Mouse (Mus musculus) cerebellum, postnatal 25 days (tissue): ENCODE data around the gene Strap.

Experiments
- DNase-seq, 2 experiments: peaks; one replicate each; pipeline ENCODE4 v3.0.0; 2021; ENCODE audit warnings: mixed read lengths in 2 of 2

The Strap gene

GRCm38 (mm10) chr6:137723898-137724297, 11.0 kb upstream of the Strap start:
- DNase-seq, result peak in 1 of 2 experiments; percentile 61

DNA sequence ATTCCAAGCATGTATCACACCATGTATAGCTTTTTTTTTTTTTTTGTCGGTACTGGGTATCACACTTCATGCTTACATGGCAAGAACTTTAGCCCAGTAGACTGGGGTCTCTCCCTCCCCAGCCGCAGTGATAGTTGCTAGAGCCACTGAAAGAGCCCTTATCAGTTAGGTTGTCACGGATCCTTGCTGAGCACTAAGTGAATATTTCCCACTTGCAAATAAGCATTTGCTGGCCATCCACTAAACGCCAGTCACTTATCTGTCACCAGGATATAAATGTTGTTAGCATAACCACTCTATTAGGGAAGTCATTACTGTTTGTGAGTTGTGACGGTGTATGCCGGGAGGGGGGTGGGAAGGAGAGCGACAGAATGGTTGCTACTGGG, 425 bp upstream of the Strap start:
- DNase-seq, result peak in 1 of 2 experiments; percentile 27

- peak in 1 of 2 experiments; percentile 30 for DNase-seq
These were observed 877 bp downstream of the Strap start for GRCm38 (mm10) chr6:137735671-137736238.

GRCm38 (mm10) chr6:137740972-137741371, 6.1 kb downstream of the Strap start:
- DNase-seq, result no peak

- no peak for DNase-seq
These were observed 9.8 kb downstream of the Strap start for GRCm38 (mm10) chr6:137744700-137745099.

DNA sequence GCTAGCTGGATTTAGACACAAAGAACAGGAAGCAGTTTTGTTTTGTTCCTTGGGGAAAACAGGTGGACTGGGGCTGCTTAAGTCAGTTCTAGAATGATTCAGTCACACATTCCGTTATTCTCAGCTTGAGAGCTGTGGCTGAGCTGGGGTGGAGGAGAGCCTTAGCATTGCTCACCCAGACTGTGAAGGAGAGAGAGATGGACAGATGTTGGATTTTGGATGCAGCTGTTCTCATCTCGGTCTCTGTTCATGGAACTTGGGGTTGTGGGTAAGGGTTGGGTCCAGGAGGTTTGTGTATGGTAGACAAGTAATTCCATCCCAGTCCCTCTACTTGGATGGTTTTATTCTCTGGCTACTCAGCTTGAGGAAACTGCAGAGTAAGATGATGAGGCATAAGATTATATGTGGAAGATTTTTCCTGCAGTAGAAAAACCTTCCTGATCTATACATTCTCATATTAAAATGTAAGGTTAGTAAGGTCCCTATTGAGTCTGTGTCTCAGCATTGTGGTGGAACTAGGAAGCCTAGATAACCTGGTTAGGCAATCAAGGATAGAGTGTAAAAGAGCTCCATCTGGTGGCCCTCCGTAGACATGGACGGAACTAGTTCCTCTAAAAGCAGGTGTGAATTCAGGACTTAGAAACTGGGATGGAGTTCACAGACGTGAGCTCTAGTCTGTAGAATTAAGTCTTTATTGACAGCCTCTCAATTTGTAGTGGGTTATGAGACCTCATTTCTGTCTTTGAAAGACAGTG, 12.5 kb downstream of the Strap start:
- DNase-seq, result peak in 1 of 2 experiments; percentile 55

DNA sequence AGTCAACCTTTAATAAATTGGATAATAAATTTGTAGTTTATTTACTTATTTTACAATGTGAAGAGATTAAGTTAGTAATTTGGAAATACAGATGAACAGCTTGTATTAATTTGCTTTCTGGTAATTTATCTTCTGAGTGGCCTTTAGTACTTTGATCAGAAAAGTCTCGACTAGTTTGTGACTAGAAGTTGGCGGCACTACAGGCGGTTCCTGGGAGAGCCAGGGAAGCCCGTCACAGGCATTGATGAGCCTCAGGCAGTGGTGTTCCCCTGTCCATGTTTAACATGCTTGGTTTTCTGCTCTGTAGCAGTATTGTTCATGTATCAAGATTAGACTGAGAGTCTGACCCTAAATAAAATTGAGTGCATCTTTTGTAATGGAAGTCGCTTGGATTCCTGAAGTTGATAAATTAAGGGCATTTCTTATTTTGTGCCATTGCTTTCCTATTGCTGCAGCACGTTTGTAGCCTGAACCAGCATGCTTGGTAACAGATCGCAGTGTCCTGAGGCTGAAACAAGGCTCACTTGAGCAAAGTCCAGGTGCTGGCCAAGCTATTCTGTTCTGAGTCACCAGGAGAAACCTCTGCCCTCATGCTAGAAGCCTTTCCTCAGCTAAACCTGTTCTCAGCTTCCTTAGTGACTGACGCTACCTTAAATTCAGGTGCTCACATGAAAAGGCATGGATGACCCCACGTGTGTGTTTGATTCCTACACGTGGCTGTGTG, 16.8 kb downstream of the Strap start:
- DNase-seq, result no peak

DNA sequence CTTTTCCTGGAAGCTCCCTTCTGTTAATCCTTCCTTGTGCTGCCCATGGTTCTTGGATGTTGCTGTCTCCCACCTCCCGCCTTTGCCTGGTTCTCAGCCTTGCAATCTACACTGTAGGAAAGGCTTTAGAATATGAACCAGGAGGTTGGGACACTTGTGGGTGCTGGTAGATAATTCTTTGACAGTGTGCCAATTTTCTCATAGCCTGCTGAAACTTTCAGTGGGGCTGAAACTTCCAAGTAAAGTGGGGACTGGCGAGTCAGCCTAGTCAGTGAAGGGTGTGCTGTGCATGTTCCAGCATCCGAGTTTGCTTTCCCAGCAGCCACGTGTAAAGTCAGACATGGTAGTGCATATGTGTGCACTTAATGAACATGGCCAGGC, 17.4 kb downstream of the Strap start:
- no peak for DNase-seq

DNA sequence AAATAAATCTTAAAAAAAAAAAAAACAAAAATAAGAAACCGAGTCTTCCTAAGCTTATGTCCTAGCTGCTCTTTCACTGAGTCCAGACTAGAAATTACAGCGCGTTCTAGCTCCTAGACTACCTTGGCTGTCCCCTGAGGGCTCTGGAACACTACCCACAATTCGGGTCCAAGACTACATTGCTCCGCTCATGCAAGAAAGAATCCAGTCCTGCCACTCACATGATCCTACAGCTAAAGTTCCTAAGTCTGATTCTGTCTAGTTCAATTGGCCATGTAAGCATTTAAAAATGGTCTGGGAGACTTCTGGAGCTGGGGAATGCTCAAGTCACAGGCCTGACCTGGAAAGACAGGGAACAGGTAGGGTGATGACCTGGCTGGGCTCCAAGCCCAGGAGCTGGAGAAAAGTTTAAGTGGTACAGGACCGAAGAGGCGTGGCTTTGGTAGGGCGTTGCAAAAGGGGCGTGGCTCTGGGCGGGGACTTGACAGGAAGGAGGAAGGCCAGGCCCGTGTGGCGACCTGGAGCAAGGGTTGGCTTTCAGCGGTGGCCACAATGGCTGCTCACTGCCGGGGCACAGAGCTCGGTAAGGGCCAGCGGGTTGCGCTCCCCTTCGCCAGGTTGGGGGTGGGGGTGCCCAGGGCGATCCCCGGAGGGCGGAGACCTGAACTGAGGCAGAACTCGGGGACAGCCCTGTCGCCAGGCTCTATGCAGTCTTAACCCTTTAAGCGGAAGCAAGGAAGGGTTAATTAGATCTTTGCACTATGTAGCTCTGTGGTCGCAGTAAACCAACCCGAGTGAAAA, 19.4 kb downstream of the Strap start, which contains the start of gene Dera:
TSS of gene Dera (plus strand) at position 491 of the 801 bp plus-strand sequence.
- DNase-seq, result peak; percentile 56 to 80

DNA sequence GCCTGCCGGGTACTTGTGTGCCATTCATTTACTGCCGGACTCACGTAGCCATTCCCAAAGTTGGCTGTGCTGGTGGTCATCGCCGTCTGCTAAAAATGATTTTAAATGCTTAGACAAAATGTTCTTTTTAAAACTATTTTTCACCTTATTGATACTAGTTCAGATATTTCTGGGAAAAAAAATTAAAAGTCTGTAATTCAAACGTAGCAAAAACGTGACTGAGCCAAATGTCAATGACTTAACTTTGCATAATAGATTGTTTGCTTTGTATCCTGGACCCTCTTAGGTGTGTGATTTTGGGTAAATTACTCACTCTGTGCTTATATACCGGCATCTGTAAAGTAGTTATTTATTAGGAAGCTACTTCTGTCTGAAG, 20.0 kb downstream of the Strap start:
- no peak for DNase-seq

- peak in 1 of 2 experiments; percentile 40 for DNase-seq
These were observed 21.4 kb downstream of the Strap start for GRCm38 (mm10) chr6:137756310-137756709.

DNA sequence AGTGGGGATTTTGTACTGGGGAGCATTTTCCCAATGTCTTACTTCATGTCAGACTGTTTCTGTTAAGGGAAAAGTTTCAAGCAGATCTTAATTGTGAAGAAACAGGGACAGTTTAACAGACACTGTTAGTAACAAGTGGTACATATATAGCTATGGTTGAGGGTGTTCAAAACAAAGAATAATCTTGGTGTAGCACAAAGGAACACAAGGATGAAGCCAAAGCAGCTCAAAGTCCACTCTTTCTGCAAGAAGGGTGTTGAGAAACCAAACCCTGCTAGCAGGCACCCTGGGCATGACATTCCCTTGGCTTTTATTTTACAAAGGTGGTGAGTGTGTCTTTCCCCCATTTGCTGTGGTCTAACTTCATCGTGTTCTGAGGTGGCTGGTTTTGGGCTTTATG, 23.0 kb downstream of the Strap start:
- no peak for DNase-seq

DNA sequence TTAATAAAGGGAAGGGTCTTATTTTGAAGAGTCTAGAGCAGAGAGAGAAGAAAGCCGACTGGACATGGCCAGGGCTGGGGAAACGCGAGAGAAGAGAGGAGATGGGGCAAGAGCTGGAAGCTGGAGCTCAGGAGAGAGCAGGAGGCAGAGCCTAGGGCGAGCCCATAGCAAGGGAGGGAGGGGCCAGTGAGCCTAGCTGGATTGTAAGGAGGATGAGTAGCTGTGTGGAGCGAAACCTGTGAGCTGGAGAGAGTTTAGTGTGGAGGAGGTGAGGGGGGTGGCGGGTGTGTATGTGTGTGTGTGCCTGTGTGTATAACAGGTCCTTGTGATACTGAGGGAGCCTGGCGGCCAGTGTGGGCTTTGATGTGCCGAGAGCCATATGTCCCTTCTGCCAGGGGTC, 24.8 kb downstream of the Strap start:
- no peak for DNase-seq

GRCm38 (mm10) chr6:137760966-137761365, 26.1 kb downstream of the Strap start:
- DNase-seq, result no peak

DNA sequence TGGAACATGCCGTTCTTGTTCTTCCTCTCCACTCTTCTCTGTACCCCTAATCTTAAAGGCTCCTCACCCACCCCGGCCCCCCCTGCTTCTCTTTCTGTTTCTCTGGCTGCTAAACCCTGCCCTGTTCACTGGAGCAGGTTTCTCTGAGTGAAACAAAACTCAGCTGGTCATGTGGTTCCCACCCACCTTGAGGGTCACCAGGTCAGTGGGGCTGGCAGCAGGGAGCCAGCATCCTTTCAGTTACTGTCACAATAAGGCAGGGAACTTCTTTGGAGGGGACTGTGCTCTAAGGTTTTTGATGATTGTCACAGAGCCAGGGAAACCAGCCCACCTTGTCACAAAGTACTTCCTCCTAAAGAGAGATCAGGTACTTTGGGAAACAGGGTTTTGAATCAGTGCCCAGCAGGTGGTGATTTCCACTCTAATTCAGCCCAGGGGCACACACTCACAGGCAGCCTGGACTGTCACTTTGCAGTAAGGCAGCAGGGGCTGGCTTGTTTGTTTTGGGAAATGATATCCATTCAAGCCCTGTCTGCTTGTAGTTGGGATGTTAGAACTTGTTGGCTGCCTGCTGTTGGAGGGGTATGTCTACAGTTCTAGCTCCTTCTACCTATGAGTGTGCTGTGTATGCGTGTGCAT, 29.8 kb downstream of the Strap start:
- DNase-seq, result no peak

DNA sequence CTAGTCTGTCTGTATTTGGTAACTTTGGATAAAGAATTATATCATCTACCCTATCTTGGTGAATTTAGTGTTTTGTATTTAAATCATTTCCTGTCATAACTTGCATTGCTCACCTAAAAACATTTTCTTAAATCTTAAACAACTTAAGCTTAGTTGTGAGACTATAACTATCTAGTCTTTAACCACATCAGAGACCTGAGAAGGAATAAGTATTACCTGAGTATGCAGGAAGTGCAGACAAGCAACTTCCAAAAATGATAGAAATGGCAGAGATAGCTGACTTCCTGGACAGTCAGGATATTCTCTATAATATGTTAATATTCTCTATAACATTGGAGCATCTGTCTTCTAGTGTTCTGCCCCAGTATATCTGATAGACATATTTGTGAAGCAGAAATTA, 31.3 kb downstream of the Strap start:
- no peak for DNase-seq

- no peak for DNase-seq
These were observed 36.9 kb downstream of the Strap start for GRCm38 (mm10) chr6:137771621-137772250.

DNA sequence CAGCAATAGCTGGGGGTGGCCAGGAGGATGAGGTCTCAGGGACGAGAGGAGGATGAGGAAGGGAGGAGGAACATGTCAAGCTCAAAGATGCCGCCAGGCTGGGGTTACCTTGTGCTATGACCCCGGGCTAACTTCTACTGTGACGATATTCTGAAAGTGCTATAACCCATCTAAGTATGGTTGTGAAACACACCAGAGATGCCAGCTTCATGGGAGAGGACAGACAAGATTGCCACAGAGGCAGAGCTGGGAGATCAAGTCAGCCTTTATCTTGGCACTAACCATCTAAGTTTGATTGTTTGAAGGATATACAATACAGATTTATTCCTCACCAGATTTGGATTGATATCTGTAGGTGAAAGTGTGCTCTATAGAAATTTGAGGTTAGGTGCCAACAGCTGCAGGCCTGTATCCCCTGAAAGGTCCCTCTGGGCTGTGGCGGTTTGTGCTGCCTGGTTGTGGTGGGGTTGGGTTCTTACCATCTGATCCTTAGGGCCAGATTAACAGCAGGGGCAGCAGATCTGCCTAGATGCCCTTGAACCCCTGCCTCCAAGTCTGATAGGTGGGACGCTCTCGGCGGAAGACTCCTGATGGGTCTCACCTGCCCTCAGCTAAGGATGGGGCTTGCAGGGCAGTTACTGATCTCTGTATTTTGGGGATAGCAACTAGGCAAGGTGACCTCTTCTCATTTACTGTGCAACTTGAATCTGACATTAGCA, 38.2 kb downstream of the Strap start:
- no peak for DNase-seq

DNA sequence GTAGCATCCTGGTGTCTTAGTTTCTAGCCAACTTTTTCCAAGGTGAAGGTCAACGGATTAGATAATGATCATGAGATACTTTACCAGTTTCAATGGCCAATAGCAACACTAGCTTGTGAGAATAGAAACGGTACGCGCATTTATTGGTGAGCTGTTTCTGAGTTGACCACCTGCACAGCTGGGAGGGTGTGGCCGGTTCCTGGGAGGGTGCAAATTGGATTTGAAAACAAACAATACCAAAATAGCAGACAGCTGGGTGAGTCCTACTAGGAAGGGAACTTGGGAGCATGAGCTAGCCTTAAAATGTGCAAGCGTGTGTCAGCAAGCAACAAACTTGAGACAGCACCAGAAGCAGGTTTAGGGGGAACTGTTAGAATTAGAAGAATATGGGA, 38.8 kb downstream of the Strap start:
- DNase-seq, result no peak

GRCm38 (mm10) chr6:137774166-137774565, 39.3 kb downstream of the Strap start:
- DNase-seq, result no peak

GRCm38 (mm10) chr6:137775159-137775558, 40.3 kb downstream of the Strap start:
- no peak for DNase-seq
